Mouse (Mus musculus): ENCODE results near the gene Stt3a. TPM values are rescaled to one million over a fixed set of nuclear protein-coding genes. Genes with fewer than 3 reads are reported as not detected.

Gene Stt3a
- total and polyA plus RNA-seq, 3 experiments: 142 to 283 (median 174) TPM

DNA sequence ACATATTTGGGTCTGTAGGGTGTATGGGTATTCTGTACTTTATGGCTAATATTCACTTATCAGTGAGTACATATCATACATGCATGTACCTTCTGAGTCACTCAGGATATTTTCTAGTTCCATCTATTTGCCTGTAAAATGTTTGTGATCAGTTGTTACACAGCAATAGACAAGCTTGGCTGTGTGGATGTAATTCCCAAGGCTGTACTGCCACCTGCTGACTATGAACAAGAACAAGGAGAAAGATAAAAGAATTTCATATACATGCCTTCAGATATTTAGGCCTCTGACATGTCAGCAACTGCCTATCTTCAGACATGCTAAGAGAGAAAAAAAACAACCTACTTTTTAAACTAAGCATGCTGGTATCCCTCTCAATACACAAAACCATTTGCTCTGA lies 80.2 kb downstream of the Stt3a start:
- no peaks in the 10 kb centered on the region for H3K36me3 ChIP-seq (ENCODE audit: control insufficient read depth in 1 of 2, insufficient read depth in 2 of 2, low read length in 2 of 2)
- no peak overlapping the region for H3K4me3 ChIP-seq (ENCODE audit: control insufficient read depth in 1 of 2, insufficient read depth in 1 of 2, low read depth in 2 of 2, low read length in 2 of 2)
- no peaks in the 10 kb centered on the region for H3K4me1 ChIP-seq (ENCODE audit: control insufficient read depth in 1 of 2, insufficient read depth in 2 of 2, low read length in 2 of 2)
- no peaks in the 10 kb centered on the region for H3K27me3 ChIP-seq (ENCODE audit: control insufficient read depth in 1 of 2, insufficient read depth in 2 of 2, low read length in 2 of 2)
- no peak overlapping the region for H3K9ac ChIP-seq (ENCODE audit: control insufficient read depth, low read depth, low read length, poor library complexity, severe bottlenecking)
- peak; percentile 64 for DNase-seq (ENCODE audit: low read depth, low spot score)
- H3K79me2 ChIP-seq (ENCODE audit: control insufficient read depth, insufficient read depth, low read length, poor library complexity): no peaks in the 10 kb centered on the region
- H3K9me3 ChIP-seq (replicated peaks; ENCODE audit: insufficient read depth, low read length): no peaks in the 10 kb centered on the region
- TF ChIP-seq GATA1 (IDR thresholded peaks at IDR 0.05; ENCODE audit: low read depth, low read length) (no peak), HCFC1 (IDR thresholded peaks at IDR 0.05; ENCODE audit: low read depth, low read length) (no peak), RAD21 (IDR thresholded peaks at IDR 0.05; ENCODE audit: low read depth, low read length) (peak; percentile 80), ZC3H11A (IDR thresholded peaks at IDR 0.05; ENCODE audit: low read depth, low read length) (peak; percentile 37; the same call in 1 of the 2 replicates), CTCF (IDR thresholded peaks at IDR 0.05 in 2 of 3, conservative IDR thresholded peaks at IDR 0.05 in 1 of 3; ENCODE audit: control insufficient read depth in 1 of 3, insufficient read depth in 1 of 3, low read depth in 2 of 3, low read length in 3 of 3, poor library complexity in 1 of 3, severe bottlenecking in 1 of 3) (peak in 2 of 3 experiments; percentile 28 to 62; a peak in 3 of 6 replicates), ZKSCAN1 (IDR thresholded peaks at IDR 0.05; ENCODE audit: low read depth, low read length) (no peak), SMC3 (IDR thresholded peaks at IDR 0.05; ENCODE audit: low read depth, low read length) (peak; percentile 54)
- no peak overlapping the region for H3K27ac ChIP-seq (ENCODE audit: control insufficient read depth, low read depth, low read length)

- Histone ChIP-seq H3K79me2 (ENCODE audit: control insufficient read depth, insufficient read depth, low read length, poor library complexity) (no peaks in the 10 kb centered on the region), H3K4me3 (ENCODE audit: control insufficient read depth in 1 of 2, insufficient read depth in 1 of 2, low read depth in 2 of 2, low read length in 2 of 2) (no peak overlapping the region), H3K9me3 (replicated peaks; ENCODE audit: insufficient read depth, low read length) (no peaks in the 10 kb centered on the region), H3K9ac (ENCODE audit: control insufficient read depth, low read depth, low read length, poor library complexity, severe bottlenecking) (no peak overlapping the region), H3K4me1 (ENCODE audit: control insufficient read depth in 1 of 2, insufficient read depth in 2 of 2, low read length in 2 of 2) (peaks cover 0 to 8% of the 10 kb centered on the region in 2 experiments; a peak in 2 of 4 replicates), H3K27ac (ENCODE audit: control insufficient read depth, low read depth, low read length) (no peak overlapping the region), H3K36me3 (ENCODE audit: control insufficient read depth in 1 of 2, insufficient read depth in 2 of 2, low read length in 2 of 2) (peaks cover 0 to 9% of the 10 kb centered on the region in 2 experiments; a peak in 2 of 4 replicates), H3K27me3 (ENCODE audit: control insufficient read depth in 1 of 2, insufficient read depth in 2 of 2, low read length in 2 of 2) (no peaks in the 10 kb centered on the region)
- DNase-seq (ENCODE audit: low read depth, low spot score): peak; percentile 59
- TF ChIP-seq MXI1 (IDR thresholded peaks at IDR 0.05; ENCODE audit: low read depth, low read length) (no peak; the same call in 1 of the 2 replicates), EP300 (IDR thresholded peaks at IDR 0.05; ENCODE audit: low read depth in 1 of 2, low read length in 2 of 2) (peak in 1 of 2 experiments; percentile 51; a peak in 1 of 4 replicates), SIN3A (IDR thresholded peaks at IDR 0.05; ENCODE audit: low read length) (no peak), MYC (IDR thresholded peaks at IDR 0.05; ENCODE audit: low read depth, low read length) (no peak), GATA1 (IDR thresholded peaks at IDR 0.05; ENCODE audit: low read depth, low read length) (peak; percentile 59), BHLHE40 (IDR thresholded peaks at IDR 0.05; ENCODE audit: borderline replicate concordance, low read depth, low read length) (no peak), TCF12 (IDR thresholded peaks at IDR 0.05; ENCODE audit: low read depth, low read length) (peak; percentile 52; the same call in 1 of the 2 replicates), ZNF384 (IDR thresholded peaks at IDR 0.05; ENCODE audit: low read depth, low read length) (no peak), ZC3H11A (IDR thresholded peaks at IDR 0.05; ENCODE audit: low read depth, low read length) (no peak), TAL1 (IDR thresholded peaks at IDR 0.05; ENCODE audit: low read length) (peak; percentile 62), CHD2 (IDR thresholded peaks at IDR 0.05; ENCODE audit: low read length) (no peak), POLR2AphosphoS5 (IDR thresholded peaks at IDR 0.05; ENCODE audit: borderline replicate concordance, low read depth, low read length) (no peak), MAZ (IDR thresholded peaks at IDR 0.05; ENCODE audit: low read depth, low read length) (no peak), UBTF (IDR thresholded peaks at IDR 0.05; ENCODE audit: borderline replicate concordance, insufficient read depth, low read depth, low read length) (no peak), ELF1 (IDR thresholded peaks at IDR 0.05; ENCODE audit: low read depth, low read length) (no peak), ZKSCAN1 (IDR thresholded peaks at IDR 0.05; ENCODE audit: low read depth, low read length) (no peak)
These were observed 86.1 kb downstream of the Stt3a start for GRCm38 (mm10) chr9:36681424-36681823.

Other genes with a start within 250 kb of the Stt3a start
- not detected in 2 replicates for gene Gm5615, start 225.7 kb downstream of the Stt3a start, total RNA-seq (2012; rRNA removed)
- not detected for gene Gm5615, start 225.7 kb downstream of the Stt3a start, polyA plus RNA-seq (2012; ENCODE audit: insufficient read depth in 1 of 2, insufficient read length in 2 of 2, low read depth in 1 of 2, low replicate concordance in 2 of 2, missing spikeins in 1 of 2)
- not detected in 2 replicates for gene Gm17689, start 185.0 kb downstream of the Stt3a start, total RNA-seq (2012; rRNA removed)
- not detected for gene Gm17689, start 185.0 kb downstream of the Stt3a start, polyA plus RNA-seq (2012; ENCODE audit: insufficient read depth in 1 of 2, insufficient read length in 2 of 2, low read depth in 1 of 2, low replicate concordance in 2 of 2, missing spikeins in 1 of 2)
- gene A630095E13Rik, start 124.3 kb downstream of the Stt3a start, total RNA-seq (2012; rRNA removed): not detected in 2 replicates
- not detected for gene A630095E13Rik, start 124.3 kb downstream of the Stt3a start, polyA plus RNA-seq (2012; ENCODE audit: insufficient read depth in 1 of 2, insufficient read length in 2 of 2, low read depth in 1 of 2, low replicate concordance in 2 of 2, missing spikeins in 1 of 2)
- not detected in 2 replicates for gene Acrv1, start 74.5 kb downstream of the Stt3a start, total RNA-seq (2012; rRNA removed)
- under 1 TPM in 1 of 2 experiments, not detected in 1; 0.18 TPM for gene Acrv1, start 74.5 kb downstream of the Stt3a start, polyA plus RNA-seq (2012; ENCODE audit: insufficient read depth in 1 of 2, insufficient read length in 2 of 2, low read depth in 1 of 2, low replicate concordance in 2 of 2, missing spikeins in 1 of 2)
- gene Chek1, start 40.6 kb downstream of the Stt3a start, total RNA-seq (2012; rRNA removed): 26.7 and 31.1 TPM in 2 replicates
- gene Chek1, start 40.6 kb downstream of the Stt3a start, polyA plus RNA-seq (2012; ENCODE audit: insufficient read depth in 1 of 2, insufficient read length in 2 of 2, low read depth in 1 of 2, low replicate concordance in 2 of 2, missing spikeins in 1 of 2): 10 to 100 TPM in 1 of 2 experiments, not detected in 1; 33.3 TPM
- 32.1 and 35.0 TPM in 2 replicates for gene Ei24, start 29.7 kb upstream of the Stt3a start, total RNA-seq (2012; rRNA removed)
- 10 to 100 TPM in 1 of 2 experiments, not detected in 1; 59.7 TPM for gene Ei24, start 29.7 kb upstream of the Stt3a start, polyA plus RNA-seq (2012; ENCODE audit: insufficient read depth in 1 of 2, insufficient read length in 2 of 2, low read depth in 1 of 2, low replicate concordance in 2 of 2, missing spikeins in 1 of 2)
- not detected in 2 replicates for gene Fez1, start 54.2 kb upstream of the Stt3a start, total RNA-seq (2012; rRNA removed)
- not detected for gene Fez1, start 54.2 kb upstream of the Stt3a start, polyA plus RNA-seq (2012; ENCODE audit: insufficient read depth in 1 of 2, insufficient read length in 2 of 2, low read depth in 1 of 2, low replicate concordance in 2 of 2, missing spikeins in 1 of 2)

All from MEL (cell line).